Mouse (Mus musculus): ENCODE results near the gene March2.

March2 gene

GRCm38 (mm10) chr17:33718944-33719725, 665 bp upstream of the March2 start:
- intact Hi-C loops (cut with DNase I) = no loop called here

GRCm38 (mm10) chr17:33717982-33718381, 488 bp downstream of the March2 start:
- intact Hi-C loops (cut with DNase I) = no loop called here

GRCm38 (mm10) chr17:33717246-33717645, 1.2 kb downstream of the March2 start:
- intact Hi-C loops (cut with DNase I) = no loop called here

GRCm38 (mm10) chr17:33714779-33715178, 3.7 kb downstream of the March2 start:
- intact Hi-C loops (cut with DNase I) = no loop called here

- intact Hi-C loops (cut with DNase I) = no loop called here
These were observed 5.2 kb downstream of the March2 start for GRCm38 (mm10) chr17:33713271-33713670.

GRCm38 (mm10) chr17:33709834-33710233, 8.6 kb downstream of the March2 start:
- intact Hi-C loops (cut with DNase I) = no loop called here

- intact Hi-C loops (cut with DNase I) = no loop called here
These were observed 15.4 kb downstream of the March2 start for GRCm38 (mm10) chr17:33703091-33703490.

- intact Hi-C loops (cut with DNase I) = no loop called here
These were observed 16.3 kb downstream of the March2 start for GRCm38 (mm10) chr17:33702178-33702577.

- intact Hi-C loops (cut with DNase I) = no loop called here
These were observed 23.0 kb downstream of the March2 start for GRCm38 (mm10) chr17:33695471-33695870.

GRCm38 (mm10) chr17:33686760-33687159, 31.7 kb downstream of the March2 start, which contains the start of gene Hnrnpm:
Gene Hnrnpm, minus strand, starts transcription at chr17:33686860.
- intact Hi-C loops (cut with DNase I) = no loop called here

GRCm38 (mm10) chr17:33685249-33685653, 33.2 kb downstream of the March2 start:
- intact Hi-C loops (cut with DNase I) = no loop called here

GRCm38 (mm10) chr17:33684671-33685231, 33.7 kb downstream of the March2 start:
- intact Hi-C loops (cut with DNase I) = no loop called here

GRCm38 (mm10) chr17:33681767-33682166, 36.7 kb downstream of the March2 start:
- intact Hi-C loops (cut with DNase I) = no loop called here

GRCm38 (mm10) chr17:33678771-33679170, 39.7 kb downstream of the March2 start:
- intact Hi-C loops (cut with DNase I) = no loop called here

- intact Hi-C loops (cut with DNase I) = no loop called here
These were observed 42.4 kb downstream of the March2 start for GRCm38 (mm10) chr17:33676086-33676485.

- intact Hi-C loops (cut with DNase I) = no loop called here
These were observed 43.0 kb downstream of the March2 start for GRCm38 (mm10) chr17:33675452-33675851.

- intact Hi-C loops (cut with DNase I) = no loop called here
These were observed 44.6 kb downstream of the March2 start for GRCm38 (mm10) chr17:33673837-33674236.

GRCm38 (mm10) chr17:33669681-33670080, 48.8 kb downstream of the March2 start:
- intact Hi-C loops (cut with DNase I) = no loop called here

- intact Hi-C loops (cut with DNase I) = no loop called here
These were observed 51.7 kb downstream of the March2 start for GRCm38 (mm10) chr17:33666813-33667212.

GRCm38 (mm10) chr17:33649781-33650475, 68.5 kb downstream of the March2 start:
- intact Hi-C loops (cut with DNase I) = no loop called here

GRCm38 (mm10) chr17:33645073-33645472, 73.4 kb downstream of the March2 start:
- intact Hi-C loops (cut with DNase I) = no loop called here

GRCm38 (mm10) chr17:33644068-33644467, 74.4 kb downstream of the March2 start:
- intact Hi-C loops (cut with DNase I) = no loop called here
